Mouse (Mus musculus): ENCODE measurements around the gene Sft2d2.

GRCm38 (mm10) chr1:165193426-165193825 lies 812 bp downstream of the Sft2d2 start:
- TF ChIP-seq TCF12 (IDR thresholded peaks at IDR 0.05; ENCODE audit: low read depth, low read length) (no peak), CTCF (conservative IDR thresholded peaks at IDR 0.05 in 1 of 2, IDR thresholded peaks at IDR 0.05 in 1 of 2; ENCODE audit: low read depth in 2 of 2, low read length in 2 of 2) (no peak), POLR2A (IDR thresholded peaks at IDR 0.05; ENCODE audit: low read depth, low read length) (no peak), JUND (conservative IDR thresholded peaks at IDR 0.05; ENCODE audit: low read depth, low read length) (no peak), HCFC1 (IDR thresholded peaks at IDR 0.05; ENCODE audit: low read depth, low read length) (no peak), USF2 (conservative IDR thresholded peaks at IDR 0.05; ENCODE audit: low read depth, low read length) (no peak), EP300 (IDR thresholded peaks at IDR 0.05; ENCODE audit: low read length) (no peak), BHLHE40 (IDR thresholded peaks at IDR 0.05; ENCODE audit: low read depth, low read length) (no peak), RAD21 (IDR thresholded peaks at IDR 0.05; ENCODE audit: low read depth, low read length) (no peak), MEF2A (IDR thresholded peaks at IDR 0.05; ENCODE audit: borderline replicate concordance, low read depth, low read length) (no peak), GABPA (IDR thresholded peaks at IDR 0.05; ENCODE audit: insufficient replicate concordance, low read depth, low read length) (no peak)
